Mouse (Mus musculus) cortical plate, adult 2 months (tissue): ENCODE results near the gene Cmtm8.

Source experiments
- CTCF ChIP-seq: fragments of 200-500 bp; IDR thresholded peaks from 2 replicates; pipeline ENCODE4 v1.5.1; 2011; ENCODE audit warnings: mild to moderate bottlenecking, control low read depth, low read length; ENCODE audit not compliant: insufficient read depth; ENCODE audit errors: extremely low read depth
- POLR2A ChIP-seq: fragments of 200-500 bp; IDR thresholded peaks from 2 replicates; pipeline ENCODE4 v1.6.1; 2011; ENCODE audit warnings: mild to moderate bottlenecking, low read length, control low read depth; ENCODE audit not compliant: insufficient read depth; ENCODE audit errors: extremely low read depth

DNA sequence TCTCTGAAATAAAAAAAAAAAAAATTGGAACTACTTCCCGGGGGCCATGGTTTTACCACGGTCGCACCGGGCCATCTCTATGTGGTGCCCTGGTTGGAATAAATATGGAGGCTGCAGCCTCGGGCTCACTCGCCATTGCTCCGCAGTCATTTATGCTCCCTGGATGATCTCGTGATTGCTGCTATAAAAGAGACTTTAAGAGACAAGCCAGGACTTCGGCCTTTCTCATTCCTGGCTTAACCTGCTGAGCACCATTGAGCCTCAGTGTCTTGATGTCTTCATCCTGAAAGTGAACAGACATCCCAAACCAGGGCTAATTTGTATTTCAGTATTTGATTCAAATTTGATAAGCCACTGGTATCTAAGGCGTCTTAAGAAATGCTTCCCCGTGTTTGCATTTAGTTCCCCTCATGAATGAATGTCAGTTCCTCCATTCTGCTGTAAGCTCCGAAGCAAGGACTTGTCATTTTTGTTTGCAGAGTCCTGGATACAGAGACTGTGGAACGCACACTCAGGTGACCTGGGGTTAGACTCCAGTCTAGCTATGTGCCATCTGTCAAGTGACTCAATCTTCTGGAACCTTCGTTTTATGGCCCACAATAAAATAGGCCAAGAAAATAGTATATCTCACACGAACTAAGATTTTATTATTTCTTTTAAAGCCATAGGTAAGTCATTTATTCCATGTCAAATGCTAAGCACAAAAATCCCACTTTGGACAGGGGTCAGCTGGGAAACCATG lies 22.2 kb downstream of the Cmtm8 start:
- no peak for TF ChIP-seq CTCF
- TF ChIP-seq POLR2A, result no peak
